Mouse (Mus musculus): ENCODE measurements around the gene Ankrd65. TPM values are rescaled to one million over a fixed set of nuclear protein-coding genes. Genes with fewer than 3 reads are reported as not detected.

Ankrd65 gene
- total and polyA plus RNA-seq, 3 experiments: not detected

- in situ Hi-C loops (cut with MboI; ENCODE audit: low pct_ligation_motif_present, low pct_unique_long_range_greater_than_20kb, low sequenced_read_pairs): no loop called here
- no peaks in the 10 kb centered on the region for H3K9me3 ChIP-seq (replicated peaks; ENCODE audit: low read length)
- H3K27ac ChIP-seq (ENCODE audit: insufficient read depth, low read depth): no peak overlapping the region
- no peaks in the 10 kb centered on the region for H3K4me1 ChIP-seq (ENCODE audit: control insufficient read depth in 1 of 2, insufficient read depth in 2 of 2)
- H3K27me3 ChIP-seq (replicated peaks): no peaks in the 10 kb centered on the region
- no peak overlapping the region for H3K4me2 ChIP-seq (ENCODE audit: insufficient read depth, low read depth, poor library complexity, severe bottlenecking)
- dilution Hi-C loops (cut with MboI; ENCODE audit: extremely low pct_ligation_motif_present, extremely low pct_unique_long_range_greater_than_20kb, low sequenced_read_pairs): no loop called here
- H3K36me3 ChIP-seq (replicated peaks in 1 of 2; ENCODE audit: control insufficient read depth in 1 of 2, insufficient read depth in 1 of 2, low read length in 1 of 2): peaks cover 88 to 98% of the 10 kb centered on the region in 2 experiments
- H3K4me3 ChIP-seq (replicated peaks in 1 of 3; ENCODE audit: low read depth in 2 of 3, low read length in 2 of 3, poor library complexity in 1 of 3): no peak overlapping the region
- DNase-seq (ENCODE audit: extremely low read depth): no peak
- no peak overlapping the region for H3K9ac ChIP-seq (ENCODE audit: insufficient read depth, low read depth)
- H3K79me2 ChIP-seq (replicated peaks; ENCODE audit: control insufficient read depth, extremely low read depth, insufficient read depth, poor library complexity, severe bottlenecking): 0 out of 2 replicates have a peak, but pooled peaks cover 4% of the 10 kb centered on the region
- no peak for TF ChIP-seq POLR2AphosphoS2 (IDR thresholded peaks at IDR 0.05; ENCODE audit: low read depth, low read length)
- TF ChIP-seq POLR2A (IDR thresholded peaks at IDR 0.05; ENCODE audit: low read depth, low read length): no peak
- TF ChIP-seq MAZ (IDR thresholded peaks at IDR 0.05; ENCODE audit: low read depth, low read length): no peak
- no peak for TF ChIP-seq KAT2A (IDR thresholded peaks at IDR 0.05; ENCODE audit: insufficient replicate concordance, low read length)
- TF ChIP-seq ZKSCAN1 (IDR thresholded peaks at IDR 0.05; ENCODE audit: borderline replicate concordance, low read depth, low read length): no peak
- no peak for TF ChIP-seq CHD2 (IDR thresholded peaks at IDR 0.05; ENCODE audit: low read length)
- no peak for TF ChIP-seq MXI1 (IDR thresholded peaks at IDR 0.05; ENCODE audit: low read depth, low read length)
- no peak for TF ChIP-seq E2F4 (IDR thresholded peaks at IDR 0.05; ENCODE audit: insufficient replicate concordance, low read depth, low read length)
- no peak for TF ChIP-seq ETS1 (conservative IDR thresholded peaks at IDR 0.05; ENCODE audit: low read depth, low read length)
- no peak for TF ChIP-seq NRF1 (IDR thresholded peaks at IDR 0.05; ENCODE audit: low read depth, low read length)
- TF ChIP-seq NELFE (IDR thresholded peaks at IDR 0.05; ENCODE audit: low read depth, low read length): no peak
- no peak for TF ChIP-seq CHD1 (IDR thresholded peaks at IDR 0.05; ENCODE audit: low read depth, low read length)
- no peak for TF ChIP-seq JUN (IDR thresholded peaks at IDR 0.05; ENCODE audit: insufficient read depth, low read depth, low read length)
Measured at GRCm38 (mm10) chr4:155746036-155746548, 44.1 kb upstream of the Ankrd65 start.

- Histone ChIP-seq H3K9me3 (replicated peaks; ENCODE audit: low read length) (no peaks in the 10 kb centered on the region), H3K27me3 (replicated peaks) (no peaks in the 10 kb centered on the region), H3K4me1 (ENCODE audit: control insufficient read depth in 1 of 2, insufficient read depth in 2 of 2) (no peaks in the 10 kb centered on the region), H3K9ac (ENCODE audit: insufficient read depth, low read depth) (no peak overlapping the region), H3K4me3 (replicated peaks in 1 of 3; ENCODE audit: low read depth in 2 of 3, low read length in 2 of 3, poor library complexity in 1 of 3) (no peak overlapping the region), H3K4me2 (ENCODE audit: insufficient read depth, low read depth, poor library complexity, severe bottlenecking) (no peak overlapping the region), H3K36me3 (replicated peaks in 1 of 2; ENCODE audit: control insufficient read depth in 1 of 2, insufficient read depth in 1 of 2, low read length in 1 of 2) (peaks cover 88 to 98% of the 10 kb centered on the region in 2 experiments), H3K79me2 (replicated peaks; ENCODE audit: control insufficient read depth, extremely low read depth, insufficient read depth, poor library complexity, severe bottlenecking) (0 out of 2 replicates have a peak, but pooled peaks cover 4% of the 10 kb centered on the region), H3K27ac (ENCODE audit: insufficient read depth, low read depth) (no peak overlapping the region)
- TF ChIP-seq JUND (conservative IDR thresholded peaks at IDR 0.05; ENCODE audit: low read depth, low read length) (no peak), HCFC1 (IDR thresholded peaks at IDR 0.05; ENCODE audit: low read depth, low read length) (no peak), JUN (IDR thresholded peaks at IDR 0.05; ENCODE audit: insufficient read depth, low read depth, low read length) (no peak), POLR2AphosphoS2 (IDR thresholded peaks at IDR 0.05; ENCODE audit: low read depth, low read length) (no peak), GABPA (IDR thresholded peaks at IDR 0.05; ENCODE audit: insufficient replicate concordance, low read depth, low read length) (no peak), CTCF (conservative IDR thresholded peaks at IDR 0.05 in 1 of 2, IDR thresholded peaks at IDR 0.05 in 1 of 2; ENCODE audit: low read depth in 2 of 2, low read length in 2 of 2) (no peak), CHD2 (IDR thresholded peaks at IDR 0.05; ENCODE audit: low read length) (no peak), E2F4 (IDR thresholded peaks at IDR 0.05; ENCODE audit: insufficient replicate concordance, low read depth, low read length) (no peak), MYC (IDR thresholded peaks at IDR 0.05; ENCODE audit: low read depth, low read length) (no peak), ETS1 (conservative IDR thresholded peaks at IDR 0.05; ENCODE audit: low read depth, low read length) (no peak), ZNF384 (IDR thresholded peaks at IDR 0.05; ENCODE audit: low read depth, low read length) (no peak), ELF1 (IDR thresholded peaks at IDR 0.05; ENCODE audit: low read depth, low read length) (no peak), KAT2A (IDR thresholded peaks at IDR 0.05; ENCODE audit: insufficient replicate concordance, low read length) (no peak), MEF2A (IDR thresholded peaks at IDR 0.05; ENCODE audit: borderline replicate concordance, low read depth, low read length) (no peak), NRF1 (IDR thresholded peaks at IDR 0.05; ENCODE audit: low read depth, low read length) (no peak), SIN3A (IDR thresholded peaks at IDR 0.05; ENCODE audit: low read length) (no peak), ZC3H11A (IDR thresholded peaks at IDR 0.05; ENCODE audit: low read depth, low read length) (no peak), PAX5 (IDR thresholded peaks at IDR 0.05; ENCODE audit: low read length) (no peak), MXI1 (IDR thresholded peaks at IDR 0.05; ENCODE audit: low read depth, low read length) (no peak), MAZ (IDR thresholded peaks at IDR 0.05; ENCODE audit: low read depth, low read length) (no peak)
- in situ Hi-C loops (cut with MboI; ENCODE audit: low pct_ligation_motif_present, low pct_unique_long_range_greater_than_20kb, low sequenced_read_pairs): no loop called here
- dilution Hi-C loops (cut with MboI; ENCODE audit: extremely low pct_ligation_motif_present, extremely low pct_unique_long_range_greater_than_20kb, low sequenced_read_pairs): no loop called here
- DNase-seq (ENCODE audit: extremely low read depth): no peak
Measured at GRCm38 (mm10) chr4:155746575-155747490, 43.4 kb upstream of the Ankrd65 start.
